Mouse (Mus musculus) adrenal gland, postnatal 4 days (tissue): ENCODE results near the gene Bace1. TPM values are rescaled to one million over a fixed set of nuclear protein-coding genes. Genes with fewer than 3 reads are reported as not detected.
"Not testable (repeated sequence)": the region's sequence is repeated elsewhere in the genome, so short reads cannot be mapped to it uniquely, and the experiment has no call there.

ENCODE experiments used
- DNase-seq, 2 experiments: peaks; one replicate each; pipeline ENCODE4 v3.0.0; 2021 to 2022; ENCODE audit warnings: low spot score in 2 of 2, mixed read lengths in 2 of 2
- total RNA-seq, 2 experiments: library from RNA; stranded (reverse); gene quantifications; 2 replicates each; pipeline ENCODE4 v1.2.3; 2021

The Bace1 gene
- total RNA-seq, 2 experiments from 2014 or later: 34.1 to 36.0 TPM

GRCm38 (mm10) chr9:45833461-45833860 is 4.9 kb upstream of the Bace1 start:
- DNase-seq: no peak

DNA sequence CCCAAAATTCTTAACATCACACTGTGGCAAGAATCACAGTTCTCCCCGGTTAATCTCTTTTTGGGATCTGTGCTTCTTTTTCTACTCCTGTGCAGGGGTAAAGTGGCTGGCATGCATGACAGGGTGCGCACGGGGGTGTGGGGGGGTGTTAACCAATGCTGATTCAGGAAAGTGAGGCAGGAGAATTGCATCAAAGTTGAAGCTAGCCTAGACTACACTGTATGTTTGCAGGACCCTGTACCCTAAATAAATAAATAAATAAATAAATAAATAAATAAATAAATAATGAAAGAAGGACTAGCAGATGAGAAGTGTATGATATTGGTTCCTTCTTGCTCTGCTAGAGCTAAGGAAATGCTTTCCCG is 329 bp upstream of the Bace1 start:
- no peak for DNase-seq

- no peak for DNase-seq
Observed at GRCm38 (mm10) chr9:45839139-45839981, 980 bp downstream of the Bace1 start.

GRCm38 (mm10) chr9:45839982-45840300 is 1.6 kb downstream of the Bace1 start:
- DNase-seq: no peak

GRCm38 (mm10) chr9:45840331-45840730 is 2.0 kb downstream of the Bace1 start:
- DNase-seq: no peak

- no peak for DNase-seq
Observed at GRCm38 (mm10) chr9:45841458-45841857, 3.1 kb downstream of the Bace1 start.

GRCm38 (mm10) chr9:45843007-45843406 is 4.6 kb downstream of the Bace1 start:
- no peak for DNase-seq

- DNase-seq: no peak
Observed at GRCm38 (mm10) chr9:45843780-45844179, 5.4 kb downstream of the Bace1 start.

- no peak for DNase-seq
Observed at GRCm38 (mm10) chr9:45845541-45845940, 7.2 kb downstream of the Bace1 start.

DNA sequence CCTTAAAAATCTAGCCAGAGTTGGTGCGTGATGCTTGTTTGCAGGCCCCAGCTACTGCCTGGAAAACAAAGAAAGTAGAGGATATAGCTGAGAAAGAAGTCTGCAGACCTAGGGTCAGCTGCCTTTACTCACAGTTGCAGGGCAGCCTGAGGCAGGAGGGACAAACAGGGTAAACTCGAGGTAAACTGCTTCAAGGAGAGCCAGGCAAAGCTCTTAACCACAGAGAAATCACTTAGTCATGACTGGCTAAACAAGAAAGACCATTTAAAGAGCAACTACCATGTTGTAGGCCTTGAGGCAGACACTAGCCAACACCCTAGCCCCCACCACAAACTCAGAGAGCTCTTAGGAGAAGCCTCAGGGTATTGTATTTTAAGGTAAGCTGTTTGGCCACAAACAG is 7.8 kb downstream of the Bace1 start:
- not testable (repeated sequence) for DNase-seq

DNA sequence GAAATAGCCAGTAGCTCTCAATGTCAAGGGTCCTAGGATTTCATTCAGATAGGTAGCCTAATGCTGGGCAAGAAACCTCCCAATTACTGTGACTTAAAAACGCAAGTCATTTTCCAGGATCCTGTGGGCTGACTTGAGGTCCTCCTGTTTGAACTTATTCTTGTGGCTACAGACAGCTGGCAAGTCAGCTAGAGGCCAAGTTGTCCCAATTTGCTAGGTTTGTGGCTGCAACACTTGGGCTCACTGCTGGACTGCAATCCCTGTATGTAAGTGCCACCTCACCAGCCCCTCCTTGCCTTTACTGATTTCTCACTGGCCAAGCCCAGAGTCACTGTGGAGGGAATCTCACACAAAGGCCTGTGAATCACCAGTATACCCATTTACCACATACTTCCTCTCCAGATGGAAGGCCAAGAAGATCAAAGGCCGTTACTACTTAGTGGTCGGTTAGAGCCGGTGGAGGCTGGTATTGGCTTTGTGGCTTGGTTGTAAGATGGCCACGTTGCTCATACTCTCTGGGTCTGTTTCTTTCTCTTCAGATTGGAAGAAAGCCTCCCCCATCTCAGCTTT is 8.6 kb downstream of the Bace1 start:
- no peak for DNase-seq

DNA sequence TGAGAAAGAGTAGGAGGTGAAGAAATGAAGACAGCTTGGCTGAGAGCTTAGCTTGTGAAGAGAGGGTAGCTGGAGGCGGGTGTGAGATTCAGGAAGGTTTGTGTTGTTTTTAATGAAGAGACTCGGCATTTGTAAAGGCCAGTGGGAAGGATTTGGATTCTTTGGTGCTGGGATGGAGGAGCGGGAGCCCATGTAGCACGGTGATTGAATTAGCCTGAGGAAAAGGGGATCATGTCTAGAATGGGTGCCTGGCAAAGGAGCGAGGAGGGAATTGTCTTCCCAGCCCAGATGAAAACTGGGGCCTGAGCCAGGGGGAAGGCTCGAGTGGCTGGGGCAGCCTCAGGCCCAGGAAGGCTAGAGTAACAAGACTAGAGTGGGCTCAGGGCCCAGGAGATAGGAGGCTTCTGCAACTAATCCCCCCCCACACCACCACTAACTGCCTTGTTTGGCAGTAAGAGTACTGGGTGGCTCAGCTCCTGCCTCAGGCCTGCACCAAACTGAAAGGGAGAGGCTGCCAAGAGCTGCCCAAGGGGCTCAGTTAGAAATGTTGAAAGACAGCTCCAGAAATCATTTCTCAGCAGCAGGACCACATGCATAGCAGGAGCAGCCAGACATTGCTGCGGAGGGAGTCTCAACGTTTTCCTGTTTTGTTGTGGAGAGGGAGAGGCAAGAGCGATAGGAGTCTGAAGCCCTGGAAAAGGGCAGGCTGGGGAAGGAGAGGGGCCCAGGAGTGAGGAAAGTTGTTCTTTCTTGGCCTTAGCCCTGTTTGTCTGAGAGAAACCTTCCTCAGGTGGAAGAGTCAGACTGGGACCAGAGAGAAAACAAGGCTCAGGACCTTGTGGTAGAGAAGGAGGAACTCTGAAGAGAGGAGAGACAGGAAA is 11.4 kb downstream of the Bace1 start:
- no peak for DNase-seq

GRCm38 (mm10) chr9:45850528-45851155 is 12.3 kb downstream of the Bace1 start:
- DNase-seq: no peak

GRCm38 (mm10) chr9:45851330-45851729 is 12.9 kb downstream of the Bace1 start:
- DNase-seq: no peak

DNA sequence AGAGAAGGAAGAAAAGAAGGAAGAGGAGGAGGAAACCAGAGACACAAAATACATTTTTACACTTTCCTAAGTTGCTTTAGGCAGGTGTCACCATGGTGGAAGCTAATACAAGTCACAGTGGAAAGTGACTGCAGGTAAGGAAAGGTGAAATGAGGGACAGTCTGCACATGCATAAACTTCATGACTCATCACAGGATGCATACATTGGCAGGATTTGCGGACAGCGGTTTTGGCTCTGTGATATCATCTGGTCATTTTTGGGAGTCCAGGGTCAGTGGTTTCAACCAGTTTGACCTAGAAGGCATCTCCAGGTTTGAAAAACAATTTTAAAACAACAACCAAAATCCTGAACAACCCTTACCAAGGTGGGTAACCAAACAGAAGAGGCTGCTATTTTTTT is 13.4 kb downstream of the Bace1 start:
- DNase-seq: no peak

DNA sequence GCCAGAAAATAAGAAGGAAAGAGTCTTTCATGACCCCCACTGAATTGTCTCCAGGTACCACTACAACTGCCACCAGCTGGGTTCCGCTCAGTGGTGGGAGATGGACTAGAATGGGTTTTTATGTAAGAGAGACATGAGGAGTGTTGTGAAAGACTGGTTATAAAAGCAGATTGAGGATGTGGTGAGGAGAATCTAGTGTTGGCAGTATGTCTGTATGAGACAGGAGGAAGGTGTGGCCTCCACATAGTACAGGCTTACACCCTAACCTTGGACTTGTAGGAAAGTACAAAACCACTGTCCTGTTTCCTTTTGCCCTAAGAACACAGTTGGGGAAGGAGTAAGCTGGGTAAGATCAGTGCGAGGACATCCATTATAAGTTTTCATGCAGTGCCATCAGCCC is 15.3 kb downstream of the Bace1 start:
- DNase-seq: no peak

DNA sequence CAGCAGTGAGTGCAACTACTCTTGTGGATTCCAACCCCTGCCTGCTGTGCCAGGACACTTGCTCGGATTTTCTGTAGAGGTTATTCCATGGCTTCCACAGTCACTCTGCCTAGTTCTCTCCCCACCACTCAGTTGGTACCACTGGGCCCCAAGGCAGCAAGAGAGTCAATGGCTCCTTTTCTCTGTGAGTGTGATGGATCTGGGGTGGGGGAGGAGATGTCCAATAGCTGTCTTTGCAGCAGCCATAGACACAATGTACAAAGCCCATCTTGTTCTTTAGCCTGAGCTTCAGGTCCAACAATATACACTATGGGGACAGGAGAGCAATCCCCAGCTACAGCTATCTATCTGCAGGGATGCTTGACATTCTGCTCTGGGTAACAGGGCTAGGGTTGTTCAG is 15.8 kb downstream of the Bace1 start:
- DNase-seq: no peak

DNA sequence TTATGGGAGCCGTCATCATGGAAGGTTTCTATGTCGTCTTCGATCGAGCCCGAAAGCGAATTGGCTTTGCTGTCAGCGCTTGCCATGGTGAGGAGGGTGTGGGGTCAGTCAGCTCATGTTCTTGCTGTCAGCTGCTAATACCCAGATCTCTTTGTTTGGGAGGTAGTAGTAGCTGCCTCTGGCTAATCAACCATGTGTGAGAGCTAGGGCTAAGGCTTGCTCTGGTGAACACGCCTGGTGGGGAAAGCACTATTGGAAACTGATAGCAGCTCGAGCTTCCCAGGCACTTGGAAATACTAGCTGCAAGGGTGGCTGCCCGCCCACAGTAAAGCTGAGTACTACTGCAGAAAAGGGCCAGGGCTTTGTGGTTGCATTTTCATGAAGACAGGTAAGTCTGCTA is 21.0 kb downstream of the Bace1 start:
- DNase-seq: no peak

DNA sequence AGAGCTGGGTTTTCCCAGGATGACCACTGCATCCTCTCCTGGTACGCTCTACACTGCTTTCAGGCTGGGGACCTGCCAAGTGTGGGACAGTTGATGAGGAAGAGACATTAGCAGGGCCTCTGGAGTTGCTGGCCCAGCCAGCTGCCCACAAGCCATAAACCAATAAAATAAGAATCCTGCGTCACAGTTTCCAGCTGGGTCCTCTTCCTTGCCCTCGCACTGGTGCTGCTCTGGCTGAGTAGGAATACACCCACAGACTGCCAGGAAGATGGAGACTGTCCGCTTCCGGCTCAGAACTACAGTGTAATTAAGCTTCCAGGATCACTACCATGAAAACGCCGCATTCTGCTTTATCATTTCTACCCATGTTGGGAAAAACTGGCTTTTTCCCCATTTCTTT is 23.4 kb downstream of the Bace1 start:
- DNase-seq: no peak

- DNase-seq: no peak
Observed at GRCm38 (mm10) chr9:45869181-45869580, 30.8 kb downstream of the Bace1 start.

DNA sequence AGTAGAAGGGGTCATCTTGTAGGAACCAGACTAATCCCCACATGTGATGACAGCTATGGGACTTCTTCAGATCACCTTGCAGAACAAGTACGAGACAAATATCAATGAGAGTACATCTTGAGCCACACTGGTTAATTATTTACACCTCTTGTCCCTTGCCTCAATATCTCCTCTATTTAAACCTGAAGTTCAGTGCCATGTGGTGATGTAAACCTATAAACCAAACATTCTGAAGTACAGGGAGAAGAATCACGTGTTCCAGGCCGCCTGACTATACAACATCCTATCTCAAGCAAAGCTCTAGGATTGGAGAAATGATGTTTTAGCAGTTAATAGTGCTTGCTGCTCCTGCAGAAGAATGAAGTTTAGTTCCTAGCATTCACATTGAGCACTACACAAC is 31.9 kb downstream of the Bace1 start:
- no peak for DNase-seq

DNA sequence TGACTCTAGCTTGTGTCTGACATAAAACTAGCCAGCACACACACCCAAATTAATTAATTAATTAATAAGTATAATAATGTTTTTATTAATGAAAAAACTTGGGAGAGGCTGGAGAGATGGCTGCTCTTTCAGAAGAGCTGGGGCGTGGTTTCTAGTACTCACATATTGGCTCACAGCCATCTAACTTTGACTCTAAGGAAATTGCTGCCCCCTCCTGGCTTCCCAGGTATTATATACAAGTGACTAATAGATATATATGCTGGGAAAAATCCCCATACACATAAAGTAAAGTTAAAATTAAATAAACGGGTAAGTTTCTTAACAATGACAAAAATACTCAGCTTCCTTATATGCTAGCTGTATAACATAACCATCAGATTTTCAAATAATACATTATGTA is 39.5 kb downstream of the Bace1 start:
- DNase-seq: no peak
